In the genomic region with DNA sequence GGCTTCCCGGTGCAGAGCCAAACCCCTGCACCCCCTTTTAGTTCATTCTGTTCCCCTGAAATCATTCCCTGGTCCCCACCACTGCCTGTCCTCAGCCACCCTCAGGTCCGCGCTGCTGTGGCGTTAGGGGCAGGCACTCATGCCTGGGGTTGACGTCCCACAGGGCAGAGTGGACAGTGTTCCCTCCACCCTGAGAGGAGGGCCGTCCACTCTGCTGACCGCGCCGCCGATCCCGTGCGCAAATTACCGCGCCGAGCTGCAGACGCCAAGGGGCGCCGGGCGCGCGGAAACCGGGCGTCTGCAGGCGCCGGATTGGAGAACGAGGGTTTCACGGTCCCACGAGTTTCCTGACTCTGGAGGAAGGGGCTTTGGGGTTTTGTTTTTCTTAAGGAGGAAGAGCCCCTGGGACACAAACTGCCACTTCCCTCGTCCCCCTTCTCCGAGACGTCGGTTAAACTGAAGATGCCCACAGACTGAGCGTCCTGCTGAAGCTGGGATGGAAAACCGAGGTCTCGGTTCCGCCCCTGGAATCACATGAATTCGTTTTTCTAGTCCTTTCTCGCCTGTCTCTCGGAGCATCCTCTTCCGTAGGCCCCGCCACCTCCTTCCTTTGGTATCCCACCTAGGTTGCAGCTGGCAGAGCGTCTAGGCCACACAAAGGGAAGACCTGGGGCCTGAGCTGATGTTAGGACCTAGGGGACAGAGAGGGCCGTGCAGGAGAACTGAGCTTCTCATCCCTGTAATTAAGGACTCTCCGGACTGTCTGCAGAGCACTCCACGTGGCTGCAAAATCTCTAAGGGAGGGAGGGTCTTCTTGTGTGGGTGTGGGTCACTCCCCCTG, we compare ENCODE assay signal across 7 mouse cellular contexts. TPM values are rescaled to one million over a fixed set of nuclear protein-coding genes. Genes with fewer than 3 reads are reported as not detected.
A peak's percentile ranks its signal among the peaks of the same experiment; 100 is the strongest.
DNase-seq lines count a peak whose midpoint lies in the region; ATAC-seq and TF ChIP-seq lines count a peak whose summit lies in the region.

No protein-coding gene starts in this region.

- H3K36me3 ChIP-seq in liver, embryonic 11.5 days (ENCODE audit: control insufficient read depth, insufficient read depth, low read length), result no peaks in the 10 kb centered on the region
- H3K36me3 ChIP-seq in heart, embryonic 12.5 days, result no peaks in the 10 kb centered on the region
- no peaks in the 10 kb centered on the region for H3K36me3 ChIP-seq in liver, embryonic 14.5 days (replicated peaks; ENCODE audit: control insufficient read depth, insufficient read depth, low read depth)

- H3K9ac ChIP-seq in liver, embryonic 11.5 days (ENCODE audit: low read depth, low read length), result no peak overlapping the region
- peak overlapping the region; percentile 55 for H3K9ac ChIP-seq in heart, embryonic 12.5 days
- no peak overlapping the region for H3K9ac ChIP-seq in liver, embryonic 14.5 days (replicated peaks)

- intact Hi-C loops in gastrocnemius, postnatal 14 days (cut with DNase I; ENCODE audit: low total_unique reads), result no loop called here

- H3K4me3 ChIP-seq in liver, embryonic 11.5 days (ENCODE audit: low read depth, low read length), result peak overlapping the region; percentile 35
- H3K4me3 ChIP-seq in brown adipose tissue, adult 24 weeks (ENCODE audit: insufficient read depth, low read depth, low read length), result peak overlapping the region; percentile 32; the same call in 1 of the 2 replicates
- H3K4me3 ChIP-seq in heart, embryonic 12.5 days, result peak overlapping the region; percentile 49
- peak overlapping the region in 1 of 2 experiments; percentile 38; a peak in 2 of 4 replicates for H3K4me3 ChIP-seq in liver, embryonic 14.5 days (ENCODE audit: insufficient read depth in 1 of 2, low read depth in 2 of 2, low read length in 2 of 2)

- TF ChIP-seq EP300 in liver, embryonic 14.5 days (IDR thresholded peaks at IDR 0.05; ENCODE audit: low read depth), result no peak

- 2% methylated on average over 45 of the region's 45 CpGs for WGBS in liver, embryonic 11.5 days
- WGBS in heart, embryonic 12.5 days, result under 1% methylated on average over 45 of the region's 45 CpGs
- under 1% methylated on average over 45 of the region's 45 CpGs for WGBS in liver, embryonic 14.5 days (ENCODE audit: insufficient replicate concordance)

- H3K27ac ChIP-seq in liver, embryonic 11.5 days (ENCODE audit: low read depth, low read length), result no peak overlapping the region
- H3K27ac ChIP-seq in brown adipose tissue, adult 24 weeks (replicated peaks; ENCODE audit: low read depth, low read length), result no peak overlapping the region
- H3K27ac ChIP-seq in heart, embryonic 12.5 days (ENCODE audit: poor library complexity, severe bottlenecking), result no peak overlapping the region
- no peak overlapping the region for H3K27ac ChIP-seq in liver, embryonic 14.5 days

- DNase-seq in liver, embryonic 11.5 days (ENCODE audit: low spot score), result peak; percentile 55
- DNase-seq in liver, result no peak
- no peak for DNase-seq in liver, embryonic 14.5 days (ENCODE audit: low read depth in 3 of 3, low spot score in 3 of 3)
- DNase-seq in thymus, postnatal 14 days, result peak; percentile 47
- DNase-seq in gastrocnemius, postnatal 14 days, result no peak

- TF ChIP-seq CTCF in liver, embryonic 14.5 days (IDR thresholded peaks at IDR 0.05; ENCODE audit: low read depth), result no peak

- H3K27me3 ChIP-seq in liver, embryonic 11.5 days (replicated peaks; ENCODE audit: control insufficient read depth, insufficient read depth, low read length), result peaks cover 87% of the 10 kb centered on the region
- peaks cover 35% of the 10 kb centered on the region for H3K27me3 ChIP-seq in heart, embryonic 12.5 days (replicated peaks)
- peaks cover 75% of the 10 kb centered on the region for H3K27me3 ChIP-seq in liver, embryonic 14.5 days (ENCODE audit: control insufficient read depth, insufficient read depth, low read length)

- no peaks in the 10 kb centered on the region for H3K9me3 ChIP-seq in liver, embryonic 11.5 days (ENCODE audit: control insufficient read depth, low read length)
- no peaks in the 10 kb centered on the region for H3K9me3 ChIP-seq in heart, embryonic 12.5 days (replicated peaks)
- no peaks in the 10 kb centered on the region for H3K9me3 ChIP-seq in liver, embryonic 14.5 days (ENCODE audit: control insufficient read depth, low read length)

- ATAC-seq in liver, embryonic 11.5 days (replicated peaks; ENCODE audit: low FRiP score), result peak; percentile 26; the same call in 1 of the 2 replicates
- ATAC-seq in heart, embryonic 12.5 days (ENCODE audit: insufficient number of reproducible peaks, low FRiP score), result 0 out of 2 replicates have a peak, but pooled peaks have one; percentile 23
- ATAC-seq in liver, embryonic 14.5 days (ENCODE audit: insufficient read depth), result no peak

- peaks cover 6% of the 10 kb centered on the region for H3K4me1 ChIP-seq in liver, embryonic 11.5 days (replicated peaks; ENCODE audit: control insufficient read depth, insufficient read depth, low read length)
- H3K4me1 ChIP-seq in brown adipose tissue, adult 24 weeks (ENCODE audit: control insufficient read depth, insufficient read depth, insufficient read length, low read length), result 0 out of 2 replicates have a peak, but pooled peaks cover 3% of the 10 kb centered on the region
- H3K4me1 ChIP-seq in heart, embryonic 12.5 days (replicated peaks), result peaks cover 29% of the 10 kb centered on the region
- no peaks in the 10 kb centered on the region for H3K4me1 ChIP-seq in liver, embryonic 14.5 days (replicated peaks; ENCODE audit: control insufficient read depth in 2 of 2, insufficient read depth in 2 of 2, low read length in 1 of 2)

- H3K4me2 ChIP-seq in liver, embryonic 11.5 days, result peak overlapping the region; percentile 59
- H3K4me2 ChIP-seq in heart, embryonic 12.5 days, result peak overlapping the region; percentile 83
- H3K4me2 ChIP-seq in liver, embryonic 14.5 days (ENCODE audit: low read depth), result peak overlapping the region; percentile 44; the same call in 1 of the 2 replicates

RNA-seq across cellular contexts. Expression of gene Lef1, which starts 3.6 kb away (rescaled TPM):
- polyA plus RNA-seq in liver, embryonic 11.5 days (2014; fragmentation: Nextera tagmentation; extraction: Ambion mirVana), result 4.0 and 5.0 TPM in 2 replicates
- not detected in 2 replicates for polyA plus RNA-seq in brown adipose tissue, adult 24 weeks (2012; ENCODE audit: insufficient read depth, insufficient read length, missing spikeins)
- polyA plus RNA-seq in heart, embryonic 12.5 days (2016; fragmentation: Nextera tagmentation; extraction: Ambion mirVana), result 18.7 and 21.2 TPM in 2 replicates
- polyA plus RNA-seq in liver, embryonic 14.5 days (2012; rRNA removed), result 0.11 and 0.12 TPM in 2 replicates
- 0.18 and 0.25 TPM in 2 replicates for polyA plus RNA-seq in liver, embryonic 14.5 days (2014; fragmentation: Nextera tagmentation; extraction: Ambion mirVana)
- total RNA-seq in gastrocnemius, postnatal 14 days (2021), result under 1 TPM; 0.16 to 0.41 TPM

Comparison
In these comparisons a context has a peak if more than half of its experiments do, and no peak if none do; other contexts are left out.
1. DNase-seq: peak in liver, embryonic 11.5 days (single experiment) and thymus, postnatal 14 days (single experiment); none in liver (single experiment), liver, embryonic 14.5 days (0 of 3) and gastrocnemius, postnatal 14 days (single experiment).
2. Peak in every context shown above with its lines, with median percentiles within 50 percentile points of each other: H3K4me2 ChIP-seq.